Mouse (Mus musculus) monocyte, adult 5-6 weeks (primary cell): Measurements from ENCODE around the gene Txndc11. TPM values are rescaled to one million over a fixed set of nuclear protein-coding genes. Genes with fewer than 3 reads are reported as not detected.

Source experiments
- ATAC-seq: fragments of 153-309, 156-312 bp; replicated peaks from 2 replicates; pipeline ENCODE4 v1.8.0; 2017; ENCODE audit warnings: mild to moderate bottlenecking; ENCODE audit not compliant: low TSS enrichment, insufficient number of reproducible peaks, severe bottlenecking, poor library complexity, low FRiP score
- total RNA-seq: library from RNA; stranded (forward); fragments of 200-1000, 200-491, 200-594 nt; gene quantifications from 3 replicates; pipeline ENCODE4 v1.2.3, GENCODE M21; 2017

The Txndc11 gene
- total RNA-seq, 1 experiment from 2014 or later: 27.6 TPM

GRCm38 (mm10) chr16:11069710-11070420 lies 64.6 kb downstream of the Txndc11 start:
- ATAC-seq: no peak

- ATAC-seq: no peak
These were observed 65.2 kb downstream of the Txndc11 start for GRCm38 (mm10) chr16:11069271-11069670.

GRCm38 (mm10) chr16:11068666-11069065 lies 65.8 kb downstream of the Txndc11 start:
- no peak for ATAC-seq

GRCm38 (mm10) chr16:11066833-11067191 lies 67.6 kb downstream of the Txndc11 start:
- ATAC-seq: no peak

GRCm38 (mm10) chr16:11066029-11066832 lies 68.2 kb downstream of the Txndc11 start, which contains the start of gene Litaf:
Gene Litaf, minus strand, starts transcription at chr16:11066157.
- peak; percentile 89 for ATAC-seq

GRCm38 (mm10) chr16:11065431-11065830 lies 69.0 kb downstream of the Txndc11 start:
- ATAC-seq: no peak

GRCm38 (mm10) chr16:11064742-11065141 lies 69.7 kb downstream of the Txndc11 start:
- no peak for ATAC-seq

- no peak for ATAC-seq
These were observed 70.1 kb downstream of the Txndc11 start for GRCm38 (mm10) chr16:11064341-11064740.

- ATAC-seq: no peak
These were observed 71.4 kb downstream of the Txndc11 start for GRCm38 (mm10) chr16:11062794-11063721.

- ATAC-seq: no peak
These were observed 73.8 kb downstream of the Txndc11 start, which contains the start of gene Snn for GRCm38 (mm10) chr16:11060645-11061044. Gene Snn, plus strand, starts transcription at chr16:11060945.

- ATAC-seq: no peak
These were observed 78.5 kb downstream of the Txndc11 start for GRCm38 (mm10) chr16:11055916-11056315.

- ATAC-seq: no peak
These were observed 79.6 kb downstream of the Txndc11 start for GRCm38 (mm10) chr16:11054871-11055270.

- no peak for ATAC-seq
These were observed 80.0 kb downstream of the Txndc11 start for GRCm38 (mm10) chr16:11054409-11054808.

GRCm38 (mm10) chr16:11051134-11051533 lies 83.3 kb downstream of the Txndc11 start:
- no peak for ATAC-seq

- ATAC-seq: no peak
These were observed 84.2 kb downstream of the Txndc11 start for GRCm38 (mm10) chr16:11050226-11050625.

- no peak for ATAC-seq
These were observed 87.3 kb downstream of the Txndc11 start for GRCm38 (mm10) chr16:11047130-11047529.

- ATAC-seq: no peak
These were observed 88.0 kb downstream of the Txndc11 start for GRCm38 (mm10) chr16:11046437-11046836.

GRCm38 (mm10) chr16:11043239-11043638 lies 91.2 kb downstream of the Txndc11 start:
- ATAC-seq: no peak

- no peak for ATAC-seq
These were observed 93.8 kb downstream of the Txndc11 start for GRCm38 (mm10) chr16:11040603-11041002.
